Mouse (Mus musculus): ENCODE measurements at regions not wholly inside any gene's neighbourhood (a gene's known extent, or its start where the extent isn't known, plus 50 kb on each side); places are given as distances from the start of the nearest gene placed in this dataset.

DNA sequence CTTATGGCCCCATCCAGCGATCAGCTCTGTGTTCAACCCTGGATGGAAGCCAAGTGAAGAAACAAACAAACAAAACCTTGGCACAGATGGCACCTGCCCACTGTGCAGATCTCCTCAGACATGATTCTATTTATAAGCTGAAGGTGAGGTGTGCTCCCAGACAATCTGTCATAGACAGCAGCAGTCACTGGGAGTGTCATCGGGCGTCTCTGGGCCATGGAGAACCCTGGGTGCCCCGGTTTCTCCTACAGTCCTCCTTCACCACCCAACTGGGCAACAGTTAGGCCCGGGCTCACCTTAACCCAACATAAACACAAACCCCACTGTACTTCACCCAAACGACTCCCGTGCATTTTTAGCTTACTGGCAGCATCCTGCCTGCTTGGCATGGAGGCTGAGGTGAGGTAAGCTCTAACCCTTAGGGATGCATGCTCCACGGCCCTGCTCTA, 160.6 kb upstream of the Irf2bp2 start:
- DNase-seq (ENCODE audit: extremely low read depth) = no peak
- H3K4me1 ChIP-seq (ENCODE audit: control insufficient read depth in 1 of 2, insufficient read depth in 2 of 2) = peaks cover 13 to 64% of the 10 kb centered on the region in 2 experiments
- no peak overlapping the region for H3K4me3 ChIP-seq (replicated peaks in 1 of 3; ENCODE audit: low read depth in 2 of 3, low read length in 2 of 3, poor library complexity in 1 of 3)
- in situ Hi-C loops (cut with MboI; ENCODE audit: low pct_ligation_motif_present, low pct_unique_long_range_greater_than_20kb, low sequenced_read_pairs) = loop anchor here (10.0 kb wide), 1 partner anchor 260 kb away; no protein-coding TSS in a partner anchor
- no peaks in the 10 kb centered on the region for H3K79me2 ChIP-seq (replicated peaks; ENCODE audit: control insufficient read depth, extremely low read depth, insufficient read depth, poor library complexity, severe bottlenecking)
- H3K27ac ChIP-seq (ENCODE audit: insufficient read depth, low read depth) = no peak overlapping the region
- no peaks in the 10 kb centered on the region for H3K27me3 ChIP-seq (replicated peaks)
- no peak overlapping the region for H3K4me2 ChIP-seq (ENCODE audit: insufficient read depth, low read depth, poor library complexity, severe bottlenecking)
- dilution Hi-C loops (cut with MboI; ENCODE audit: extremely low pct_ligation_motif_present, extremely low pct_unique_long_range_greater_than_20kb, low sequenced_read_pairs) = no loop called here
- no peak overlapping the region for H3K9ac ChIP-seq (ENCODE audit: insufficient read depth, low read depth)
- no peak for TF ChIP-seq EP300 (IDR thresholded peaks at IDR 0.05; ENCODE audit: low read length)
- no peak for TF ChIP-seq SMC3 (IDR thresholded peaks at IDR 0.05; ENCODE audit: low read depth, low read length)
- no peaks in the 10 kb centered on the region for H3K36me3 ChIP-seq (replicated peaks in 1 of 2; ENCODE audit: control insufficient read depth in 1 of 2, insufficient read depth in 1 of 2, low read length in 1 of 2)
- no peaks in the 10 kb centered on the region for H3K9me3 ChIP-seq (replicated peaks; ENCODE audit: low read length)

GRCm38 (mm10) chr8:126753059-126753855, 159.5 kb upstream of the Irf2bp2 start:
- Histone ChIP-seq H3K4me3 (replicated peaks in 1 of 3; ENCODE audit: low read depth in 2 of 3, low read length in 2 of 3, poor library complexity in 1 of 3) (no peak overlapping the region), H3K9ac (ENCODE audit: insufficient read depth, low read depth) (no peak overlapping the region), H3K79me2 (replicated peaks; ENCODE audit: control insufficient read depth, extremely low read depth, insufficient read depth, poor library complexity, severe bottlenecking) (no peaks in the 10 kb centered on the region), H3K9me3 (replicated peaks; ENCODE audit: low read length) (no peaks in the 10 kb centered on the region), H3K27me3 (replicated peaks) (no peaks in the 10 kb centered on the region), H3K36me3 (replicated peaks in 1 of 2; ENCODE audit: control insufficient read depth in 1 of 2, insufficient read depth in 1 of 2, low read length in 1 of 2) (no peaks in the 10 kb centered on the region), H3K27ac (ENCODE audit: insufficient read depth, low read depth) (no peak overlapping the region), H3K4me2 (ENCODE audit: insufficient read depth, low read depth, poor library complexity, severe bottlenecking) (no peak overlapping the region), H3K4me1 (ENCODE audit: control insufficient read depth in 1 of 2, insufficient read depth in 2 of 2) (peaks cover 10 to 53% of the 10 kb centered on the region in 2 experiments)
- in situ Hi-C loops (cut with MboI; ENCODE audit: low pct_ligation_motif_present, low pct_unique_long_range_greater_than_20kb, low sequenced_read_pairs) = loop anchor here (10.0 kb wide), 1 partner anchor 258 kb away; no protein-coding TSS in a partner anchor
- dilution Hi-C loops (cut with MboI; ENCODE audit: extremely low pct_ligation_motif_present, extremely low pct_unique_long_range_greater_than_20kb, low sequenced_read_pairs) = no loop called here
- TF ChIP-seq RCOR1 (conservative IDR thresholded peaks at IDR 0.05; ENCODE audit: low read depth, low read length) (no peak), JUN (IDR thresholded peaks at IDR 0.05; ENCODE audit: insufficient read depth, low read depth, low read length) (no peak), ETS1 (conservative IDR thresholded peaks at IDR 0.05; ENCODE audit: low read depth, low read length) (no peak), UBTF (IDR thresholded peaks at IDR 0.05; ENCODE audit: low read depth, low read length) (no peak), USF2 (conservative IDR thresholded peaks at IDR 0.05; ENCODE audit: low read depth, low read length) (no peak), SIN3A (IDR thresholded peaks at IDR 0.05; ENCODE audit: low read length) (no peak), PAX5 (IDR thresholded peaks at IDR 0.05; ENCODE audit: low read length) (no peak), SMC3 (IDR thresholded peaks at IDR 0.05; ENCODE audit: low read depth, low read length) (no peak), USF1 (IDR thresholded peaks at IDR 0.05; ENCODE audit: low read depth, low read length) (no peak), HCFC1 (IDR thresholded peaks at IDR 0.05; ENCODE audit: low read depth, low read length) (no peak), MAX (IDR thresholded peaks at IDR 0.05; ENCODE audit: low read length) (no peak), KAT2A (IDR thresholded peaks at IDR 0.05; ENCODE audit: insufficient replicate concordance, low read length) (no peak), IRF4 (IDR thresholded peaks at IDR 0.05; ENCODE audit: low read depth, low read length) (no peak), ZNF384 (IDR thresholded peaks at IDR 0.05; ENCODE audit: low read depth, low read length) (no peak), GABPA (IDR thresholded peaks at IDR 0.05; ENCODE audit: insufficient replicate concordance, low read depth, low read length) (no peak), TBP (conservative IDR thresholded peaks at IDR 0.05; ENCODE audit: low read depth, low read length) (no peak), POLR2A (IDR thresholded peaks at IDR 0.05; ENCODE audit: low read depth, low read length) (no peak), CTCF (conservative IDR thresholded peaks at IDR 0.05 in 1 of 2, IDR thresholded peaks at IDR 0.05 in 1 of 2; ENCODE audit: low read depth in 2 of 2, low read length in 2 of 2) (no peak), BHLHE40 (IDR thresholded peaks at IDR 0.05; ENCODE audit: low read depth, low read length) (no peak)
- no peak for DNase-seq (ENCODE audit: extremely low read depth)
